Mouse (Mus musculus) heart, embryonic 15.5 days (tissue): ENCODE data around the gene Stard13. TPM values are rescaled to one million over a fixed set of nuclear protein-coding genes. Genes with fewer than 3 reads are reported as not detected.

ENCODE experiments used
- ATAC-seq: fragments of 200-750 bp; cut with Nextera tagmentation; replicated peaks from 2 replicates; pipeline ENCODE4 v1.8.0; 2017; ENCODE audit warnings: low read depth, moderate TSS enrichment; ENCODE audit not compliant: insufficient number of reproducible peaks, insufficient read depth, low FRiP score
- H3K27ac ChIP-seq: fragments of 300-500 bp; sonication (generic); 2 replicates; pipeline ENCODE4 v1.5.1; 2015; ENCODE audit warnings: mild to moderate bottlenecking, inconsistent platforms
- H3K27me3 ChIP-seq: fragments of 300-500 bp; sonication (generic); 2 replicates; pipeline ENCODE4 v1.6.1; 2015; ENCODE audit warnings: inconsistent platforms
- H3K36me3 ChIP-seq: fragments of 300-500 bp; sonication (generic); 2 replicates; pipeline ENCODE4 v1.6.1; 2015; ENCODE audit warnings: mild to moderate bottlenecking, inconsistent platforms
- H3K4me1 ChIP-seq: fragments of 300-500 bp; sonication (generic); replicated peaks from 2 replicates; pipeline ENCODE4 v1.6.1; 2015; ENCODE audit warnings: inconsistent platforms
- H3K4me2 ChIP-seq: fragments of 300-500 bp; sonication (generic); 2 replicates; pipeline ENCODE4 v1.6.1; 2015; ENCODE audit warnings: inconsistent platforms, mild to moderate bottlenecking, moderate library complexity
- H3K4me3 ChIP-seq: fragments of 300-500 bp; sonication (generic); 2 replicates; pipeline ENCODE4 v1.5.1; 2015; ENCODE audit warnings: mild to moderate bottlenecking, inconsistent platforms
- H3K9ac ChIP-seq: fragments of 300-500 bp; sonication (generic); 2 replicates; pipeline ENCODE4 v1.6.1; 2015; ENCODE audit warnings: mild to moderate bottlenecking, inconsistent platforms
- H3K9me3 ChIP-seq: fragments of 300-500 bp; sonication (generic); replicated peaks from 2 replicates; pipeline ENCODE4 v1.6.1; 2016; ENCODE audit warnings: inconsistent platforms
- WGBS: fragments of 180-500 bp; shearing (Covaris S2); methylation state at CpG from one replicate; pipeline ENCODE4 v1.1.7; 2015; ENCODE audit warnings: mixed read lengths; 5-methylcytosine and 5-hydroxymethylcytosine counted together
- polyA plus RNA-seq: library from polyadenylated mRNA; unstranded; fragments of >200 nt; fragmentation: Nextera tagmentation; extraction: Ambion mirVana; gene quantifications from 2 replicates; pipeline ENCODE4 v1.2.1, GENCODE M21; 2015

Gene Stard13
- polyA plus RNA-seq, 1 experiment from 2014 or later = 3.9 TPM

- no peak overlapping the region for H3K9ac ChIP-seq
- H3K27ac ChIP-seq = no peak overlapping the region
- no peak for ATAC-seq
- no peaks in the 10 kb centered on the region for H3K9me3 ChIP-seq
- H3K36me3 ChIP-seq = no peaks in the 10 kb centered on the region
- H3K4me1 ChIP-seq = no peaks in the 10 kb centered on the region
- no peak overlapping the region for H3K4me3 ChIP-seq
- H3K27me3 ChIP-seq = no peaks in the 10 kb centered on the region
- H3K4me2 ChIP-seq = no peak overlapping the region
- 89% methylated on average over 4 of the region's 4 CpGs for WGBS
Measured at GRCm38 (mm10) chr5:151002051-151002450, 231.6 kb downstream of the Stard13 start.

DNA sequence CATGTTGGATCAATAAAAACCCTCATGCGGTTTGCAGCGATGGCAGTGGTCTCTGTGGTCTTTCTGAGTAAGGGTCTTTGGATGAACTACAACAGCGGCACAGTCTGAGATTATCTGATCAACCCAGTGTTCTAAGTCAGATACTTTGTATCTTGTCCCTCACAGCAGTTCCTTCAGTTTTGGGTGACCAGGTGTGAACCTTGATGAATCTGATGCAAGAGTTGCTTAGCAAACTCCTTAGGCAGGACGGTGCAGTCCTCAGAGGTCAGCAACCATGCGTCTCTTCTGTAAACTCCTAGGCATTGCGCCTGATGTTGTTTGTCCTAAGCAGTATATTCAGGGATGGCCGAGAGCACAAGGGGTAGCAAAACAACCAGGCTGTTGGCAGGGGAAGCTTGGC is 232.5 kb downstream of the Stard13 start:
- H3K27me3 ChIP-seq = no peaks in the 10 kb centered on the region
- H3K4me3 ChIP-seq = no peak overlapping the region

GRCm38 (mm10) chr5:150996586-150996985 is 237.1 kb downstream of the Stard13 start:
- WGBS = 59% methylated on average over 2 of the region's 2 CpGs
- ATAC-seq = no peak
- no peaks in the 10 kb centered on the region for H3K4me1 ChIP-seq
- no peaks in the 10 kb centered on the region for H3K27me3 ChIP-seq
- H3K4me3 ChIP-seq = no peak overlapping the region
- H3K9ac ChIP-seq = no peak overlapping the region
- no peak overlapping the region for H3K27ac ChIP-seq
- no peaks in the 10 kb centered on the region for H3K36me3 ChIP-seq
- H3K4me2 ChIP-seq = no peak overlapping the region
- no peaks in the 10 kb centered on the region for H3K9me3 ChIP-seq

More for the DNA sequence above, 232.5 kb downstream of the Stard13 start:
- no peak overlapping the region for H3K27ac ChIP-seq
- 82% methylated on average over 7 of the region's 7 CpGs for WGBS
- no peaks in the 10 kb centered on the region for H3K36me3 ChIP-seq
- no peak overlapping the region for H3K4me2 ChIP-seq
- no peaks in the 10 kb centered on the region for H3K4me1 ChIP-seq
- no peak for ATAC-seq
- no peaks in the 10 kb centered on the region for H3K9me3 ChIP-seq
- H3K9ac ChIP-seq = no peak overlapping the region

GRCm38 (mm10) chr5:150994096-150994495 is 239.5 kb downstream of the Stard13 start:
- 86% methylated on average over 7 of the region's 7 CpGs for WGBS
- no peaks in the 10 kb centered on the region for H3K27me3 ChIP-seq
- ATAC-seq = no peak
- no peak overlapping the region for H3K4me3 ChIP-seq
- H3K9ac ChIP-seq = no peak overlapping the region
- no peak overlapping the region for H3K4me2 ChIP-seq
- no peaks in the 10 kb centered on the region for H3K9me3 ChIP-seq
- H3K4me1 ChIP-seq = no peaks in the 10 kb centered on the region
- H3K36me3 ChIP-seq = no peaks in the 10 kb centered on the region
- H3K27ac ChIP-seq = no peak overlapping the region

Other genes with a start within 250 kb of the Stard13 start
- 0.38 and 0.46 TPM in 2 replicates for gene Gm42906, start 194.3 kb upstream of the Stard13 start, polyA plus RNA-seq